Comparison of ENCODE assay signal across 8 mouse cellular contexts in genomic region chrX:157307411-157307810, GRCm38 (mm10).
A peak's percentile ranks its signal among the peaks of the same experiment; 100 is the strongest.
DNase-seq lines count a peak whose midpoint lies in the region.

No protein-coding gene starts in this region.

- H3K36me3 ChIP-seq in splenic B cell, adult 2 months (ENCODE audit: control insufficient read depth, insufficient read depth, low read length, poor library complexity, severe bottlenecking) = no peaks in the 10 kb centered on the region

- H3K27me3 ChIP-seq in splenic B cell, adult 2 months (ENCODE audit: control insufficient read depth, insufficient read depth, low read length, poor library complexity, severe bottlenecking) = no peaks in the 10 kb centered on the region

- intact Hi-C loops in left cerebral cortex, postnatal 4 days (cut with DNase I) = loop anchor here (10.0 kb wide), 1 partner anchor 1683 kb away; the partner anchor contains the start of genes Gm15155 and Ptchd1

- DNase-seq in kidney, postnatal 10 days = peak; percentile 7
- no peak for DNase-seq in kidney, adult 18-20 months
- DNase-seq in NIH3T3 (ENCODE audit: low read depth) = peak; percentile 88
- peak; percentile 43 for DNase-seq in embryo, embryonic 10 days (ENCODE audit: low spot score)
- peak; percentile 24 for DNase-seq in left cerebral cortex, postnatal 4 days
- peak; percentile 3 for DNase-seq in splenic B cell, adult 2 months (ENCODE audit: low read depth, low spot score)
- no peak for DNase-seq in adrenal gland, adult 2 months
- no peak for DNase-seq in thymus, postnatal 14 days

Comparison
In these comparisons a context has a peak if more than half of its experiments do, and no peak if none do; other contexts are left out.
1. DNase-seq: peak in kidney, postnatal 10 days (single experiment), NIH3T3 (single experiment), embryo, embryonic 10 days (single experiment), left cerebral cortex, postnatal 4 days (single experiment) and splenic B cell, adult 2 months (single experiment); none in kidney, adult 18-20 months (single experiment), adrenal gland, adult 2 months (single experiment) and thymus, postnatal 14 days (single experiment).